Mouse (Mus musculus) CH12.LX (cell line): Measurements from ENCODE around the gene Kitl.

Experiments
- CTCF ChIP-seq, 2 experiments: IDR thresholded peaks in 1 of 2; conservative IDR thresholded peaks in 1 of 2; 2 replicates each; pipeline ENCODE4 v1.5.1; 2011 to 2012; ENCODE audit warnings: low read depth in 2 of 2, low read length in 2 of 2, improper control_type of control experiment in 1 of 2, inconsistent platforms in 1 of 2, mild to moderate bottlenecking in 1 of 2, moderate library complexity in 1 of 2
- MAFK ChIP-seq: IDR thresholded peaks from 2 replicates; pipeline ENCODE4 v1.6.1; 2011; ENCODE audit warnings: low read length, improper control_type of control experiment; ENCODE audit not compliant: insufficient replicate concordance
- MEF2A ChIP-seq: IDR thresholded peaks from 2 replicates; pipeline ENCODE4 v1.6.1; 2014; ENCODE audit warnings: low read depth, mild to moderate bottlenecking, inconsistent platforms, low read length, improper control_type of control experiment, borderline replicate concordance
- POLR2A ChIP-seq: IDR thresholded peaks from 2 replicates; pipeline ENCODE4 v1.6.1; 2011; ENCODE audit warnings: low read depth, mild to moderate bottlenecking, improper control_type of control experiment, low read length
- POLR2AphosphoS2 ChIP-seq: IDR thresholded peaks from 2 replicates; pipeline ENCODE4 v1.6.1; 2011; ENCODE audit warnings: low read depth, low read length, improper control_type of control experiment
- RAD21 ChIP-seq: IDR thresholded peaks from 2 replicates; pipeline ENCODE4 v1.6.1; 2011; ENCODE audit warnings: low read depth, mild to moderate bottlenecking, low read length, improper control_type of control experiment, moderate library complexity
- SMC3 ChIP-seq: IDR thresholded peaks from 2 replicates; pipeline ENCODE4 v1.6.1; 2011; ENCODE audit warnings: low read depth, low read length, improper control_type of control experiment
- TCF12 ChIP-seq: IDR thresholded peaks from 2 replicates; pipeline ENCODE4 v1.6.1; 2014; ENCODE audit warnings: low read depth, mild to moderate bottlenecking, inconsistent platforms, low read length, improper control_type of control experiment
- USF2 ChIP-seq: conservative IDR thresholded peaks from 2 replicates; pipeline ENCODE4 v1.6.1; 2011; ENCODE audit warnings: low read depth, low read length, improper control_type of control experiment
- ZKSCAN1 ChIP-seq: IDR thresholded peaks from 2 replicates; pipeline ENCODE4 v1.6.1; 2012; ENCODE audit warnings: low read depth, inconsistent platforms, low read length, improper control_type of control experiment, borderline replicate concordance

- TF ChIP-seq USF2 = no peak
- no peak for TF ChIP-seq CTCF (conservative IDR thresholded peaks at IDR 0.05 in 1 of 2, IDR thresholded peaks at IDR 0.05 in 1 of 2; ENCODE audit: low read depth in 2 of 2, low read length in 2 of 2)
- no peak for TF ChIP-seq POLR2A
- TF ChIP-seq RAD21 = no peak
- TF ChIP-seq MEF2A = no peak
- TF ChIP-seq POLR2AphosphoS2 = no peak
- no peak for TF ChIP-seq SMC3
- TF ChIP-seq MAFK = no peak
- TF ChIP-seq ZKSCAN1 = no peak
- no peak for TF ChIP-seq TCF12
These were observed 23.3 kb upstream of the Kitl start for GRCm38 (mm10) chr10:99992121-99992520.
